Mouse (Mus musculus) megakaryocyte-erythroid progenitor cell, adult 5-6 weeks (primary cell): ENCODE measurements around the gene Mlh3. TPM values are rescaled to one million over a fixed set of nuclear protein-coding genes. Genes with fewer than 3 reads are reported as not detected.
"Not testable (repeated sequence)": the region's sequence is repeated elsewhere in the genome, so short reads cannot be mapped to it uniquely, and the experiment has no call there.

Experiments
- ATAC-seq: replicated peaks from 2 replicates; pipeline ENCODE4 v1.8.0; 2016; ENCODE audit warnings: mild to moderate bottlenecking, inconsistent platforms; ENCODE audit not compliant: severe bottlenecking, poor library complexity, low FRiP score, low TSS enrichment
- total RNA-seq, 2 experiments: library from RNA; stranded (forward) in 1 of 2; stranded (reverse) in 1 of 2; fragments of 200-1000, 215-1000 nt in 1 of 2; fragments of >200 nt in 1 of 2; fragmentation: Nextera tagmentation in 1 of 2; gene quantifications; 2 replicates each; pipeline ENCODE4 v1.2.3; 2014 to 2017

Mlh3 gene
- total RNA-seq, 2 experiments from 2014 or later: 6.8 to 11.1 TPM

DNA sequence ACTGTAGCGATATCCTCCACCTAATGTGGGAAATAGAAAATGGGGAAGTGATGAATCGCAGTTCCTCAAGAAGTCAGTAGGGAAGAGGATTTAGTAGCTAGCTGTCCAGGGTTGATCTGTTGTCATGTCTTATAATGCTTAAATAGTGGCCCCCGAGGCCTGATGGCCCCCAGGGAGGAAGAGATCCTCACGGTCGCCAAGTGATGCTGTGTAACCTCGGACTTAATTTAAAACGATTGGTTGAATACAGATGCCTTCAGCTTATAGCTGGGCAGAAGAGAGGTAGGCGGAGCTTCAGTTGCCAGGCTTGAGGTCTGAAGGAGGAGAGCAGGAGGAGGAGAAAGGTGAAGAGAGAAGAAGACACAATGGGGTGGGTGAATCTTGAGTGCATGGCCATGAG lies 13.9 kb upstream of the Mlh3 start:
- no peak for ATAC-seq

GRCm38 (mm10) chr12:85281756-85282155 lies 11.4 kb upstream of the Mlh3 start:
- not testable (repeated sequence) for ATAC-seq

- ATAC-seq: peak; percentile 86
Observed at GRCm38 (mm10) chr12:85280845-85281651, 10.6 kb upstream of the Mlh3 start.

GRCm38 (mm10) chr12:85280105-85280844 lies 9.9 kb upstream of the Mlh3 start:
- peak; percentile 85 for ATAC-seq

DNA sequence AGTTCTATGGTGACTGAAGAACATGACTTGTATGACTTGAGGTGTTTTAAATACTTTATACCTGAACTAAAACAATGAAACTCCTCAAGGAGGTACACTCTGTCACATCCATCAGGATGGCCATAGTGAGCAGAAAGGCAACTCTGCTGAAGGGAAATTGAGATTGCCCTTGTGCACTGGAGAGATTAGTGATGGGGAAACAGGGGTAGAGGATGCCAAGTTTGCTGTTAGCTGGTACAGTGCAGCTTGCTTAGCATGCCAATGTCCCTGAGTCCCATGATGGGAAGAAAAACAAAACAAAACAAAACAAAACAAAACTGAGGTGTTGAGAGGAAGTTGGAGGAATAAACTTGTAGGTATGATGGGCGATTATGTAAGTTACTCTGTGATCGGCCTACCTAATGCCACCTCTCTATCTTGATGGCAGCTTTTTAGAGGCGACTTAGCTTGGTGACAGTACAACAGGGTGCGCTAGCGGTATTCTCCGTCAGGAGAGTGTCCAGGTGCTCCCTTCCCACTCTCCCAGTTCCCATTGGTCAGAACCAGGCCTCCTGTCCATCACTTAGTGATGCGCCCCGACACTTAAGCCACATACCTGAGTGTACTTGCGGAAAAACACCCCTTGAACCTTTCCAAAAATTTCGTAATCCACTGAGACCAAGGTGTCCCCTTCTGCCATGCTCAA lies 9.1 kb upstream of the Mlh3 start:
- ATAC-seq: peak; percentile 57

GRCm38 (mm10) chr12:85278919-85279318 lies 8.5 kb upstream of the Mlh3 start:
- peak; percentile 72 for ATAC-seq

- ATAC-seq: no peak
Observed at GRCm38 (mm10) chr12:85276273-85276672, 5.9 kb upstream of the Mlh3 start.

DNA sequence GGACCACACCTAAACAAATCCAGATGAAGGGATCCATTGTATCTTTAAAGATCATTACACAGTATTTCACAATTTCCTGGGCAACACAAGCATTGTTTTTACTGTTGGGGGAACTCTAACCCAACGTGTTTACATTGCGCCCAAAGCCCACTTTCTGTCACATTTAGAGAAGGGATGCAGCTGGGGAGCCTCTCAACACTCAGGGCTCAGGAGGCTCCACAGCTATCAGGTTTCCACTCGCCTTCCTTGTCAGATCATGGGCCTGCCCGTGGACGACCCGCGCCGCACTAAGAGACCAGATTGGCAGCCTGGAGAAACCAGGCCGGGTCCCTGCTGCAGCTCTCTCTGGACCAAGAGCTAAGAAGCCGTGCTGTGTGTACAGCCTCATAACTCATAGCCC lies 3.1 kb upstream of the Mlh3 start:
- no peak for ATAC-seq

DNA sequence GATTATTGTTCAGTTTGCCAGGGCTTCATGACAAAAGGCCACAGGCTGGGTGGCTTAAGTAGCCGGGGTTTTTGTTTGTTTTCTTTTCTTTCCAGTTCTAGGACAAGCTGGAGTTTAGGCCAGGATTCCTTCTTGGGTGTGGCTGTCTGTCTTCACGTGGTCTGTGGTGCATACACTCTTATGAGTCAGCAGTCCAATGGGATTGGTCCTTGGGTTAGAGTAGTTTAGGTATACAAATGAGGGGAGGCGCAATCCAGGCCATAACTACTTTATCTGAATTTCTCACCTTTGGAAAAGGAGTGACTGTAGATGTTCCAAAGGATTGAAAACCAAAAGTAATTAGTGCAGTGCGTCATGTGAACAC lies 1.4 kb upstream of the Mlh3 start:
- ATAC-seq: no peak

GRCm38 (mm10) chr12:85271132-85271842 lies 888 bp upstream of the Mlh3 start:
- no peak for ATAC-seq

- no peak for ATAC-seq
Observed at GRCm38 (mm10) chr12:85269821-85270220, 578 bp downstream of the Mlh3 start.

DNA sequence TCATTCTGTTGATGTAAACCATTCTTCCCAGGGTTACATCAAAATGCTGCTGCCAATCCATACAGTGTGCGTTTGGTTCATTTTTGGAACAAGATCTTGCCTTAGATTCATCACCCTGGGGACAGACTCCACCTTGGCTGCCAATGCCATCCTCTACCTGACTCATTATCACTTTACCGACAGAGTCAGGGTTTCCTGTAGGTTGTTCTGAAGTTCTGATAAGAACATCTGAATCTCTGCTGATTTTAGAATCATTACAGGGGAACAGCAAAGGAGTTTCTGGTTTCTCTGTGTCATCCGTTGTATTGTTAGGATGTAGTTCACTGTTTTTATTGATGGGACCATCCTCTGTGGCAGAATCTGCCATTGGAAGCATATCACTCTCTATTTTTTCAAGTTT lies 4.2 kb downstream of the Mlh3 start:
- no peak for ATAC-seq

GRCm38 (mm10) chr12:85264940-85265339 lies 5.5 kb downstream of the Mlh3 start:
- no peak for ATAC-seq

- peak; percentile 55; the same call in 1 of the 2 replicates for ATAC-seq
Observed at GRCm38 (mm10) chr12:85264531-85264930, 5.9 kb downstream of the Mlh3 start.

GRCm38 (mm10) chr12:85263190-85263589 lies 7.2 kb downstream of the Mlh3 start:
- no peak for ATAC-seq

DNA sequence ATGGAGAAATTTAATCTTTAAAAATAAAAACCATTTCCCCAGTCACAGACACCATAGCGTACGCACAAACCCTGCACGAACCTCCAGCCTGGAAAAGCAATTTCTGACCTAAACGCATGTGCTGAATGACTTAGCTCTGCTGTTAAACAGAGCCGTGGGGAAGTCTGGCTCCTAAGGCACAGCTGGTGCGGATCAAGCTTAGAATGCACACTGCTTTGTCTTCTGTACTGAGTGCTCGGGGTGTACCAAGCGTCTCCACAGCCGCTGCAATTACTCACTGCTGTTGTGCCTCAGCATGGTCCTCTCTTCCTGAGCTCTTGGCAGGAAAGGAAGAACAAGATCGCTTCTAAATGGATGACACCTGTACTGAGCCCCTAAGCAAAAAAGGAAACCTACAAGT lies 7.9 kb downstream of the Mlh3 start:
- no peak for ATAC-seq

GRCm38 (mm10) chr12:85257008-85257639 lies 13.3 kb downstream of the Mlh3 start:
- no peak for ATAC-seq

DNA sequence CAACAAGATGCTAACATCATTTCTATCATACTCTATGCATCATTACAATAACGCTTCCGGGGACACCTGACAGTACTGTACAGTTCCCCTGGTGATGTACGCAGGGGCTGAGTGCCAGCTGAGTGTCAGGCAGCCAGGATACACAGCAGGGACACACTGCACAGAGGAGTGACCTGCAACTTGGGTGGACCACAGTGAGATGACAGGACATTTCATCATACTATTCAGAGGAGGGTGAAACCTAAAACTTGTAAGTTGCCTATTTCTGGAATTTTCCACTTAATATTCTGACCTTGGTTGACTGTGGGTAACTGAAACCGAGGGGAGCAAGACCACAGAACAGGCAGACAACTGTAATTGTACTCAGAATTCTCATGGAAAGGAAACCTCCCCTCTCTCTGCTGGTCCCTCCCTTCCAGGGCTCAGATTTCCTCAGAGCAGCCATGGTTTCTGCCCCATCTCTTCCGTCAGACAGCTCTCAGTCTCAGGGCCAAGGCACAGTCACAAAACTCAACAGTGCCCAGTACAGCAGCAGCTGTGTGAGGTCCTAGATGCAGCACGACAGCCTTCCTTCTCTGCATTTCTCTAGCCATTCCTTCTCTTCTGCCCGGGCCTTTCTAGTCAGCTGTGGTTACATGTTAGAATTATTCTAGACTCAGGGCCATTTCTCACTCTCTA lies 14.2 kb downstream of the Mlh3 start:
- no peak for ATAC-seq

DNA sequence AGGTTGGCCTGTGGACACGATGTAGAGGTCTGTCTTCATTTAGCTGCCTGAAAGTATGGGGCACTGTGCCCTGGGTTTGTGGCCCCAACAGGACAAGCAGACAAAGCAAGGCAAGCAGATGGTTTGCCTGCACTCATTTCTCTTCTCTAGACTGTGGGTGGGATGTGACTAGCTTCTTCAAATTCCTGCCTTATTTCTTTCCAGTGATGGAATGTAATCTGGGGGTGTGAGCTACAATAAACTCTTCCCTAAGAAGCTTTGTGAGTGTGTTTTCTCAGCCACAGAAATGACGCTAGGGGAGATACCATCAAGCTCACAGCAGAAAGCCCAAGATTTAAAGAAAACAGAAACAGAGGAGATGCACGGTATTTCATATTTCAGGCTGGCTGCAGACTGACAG lies 18.3 kb downstream of the Mlh3 start:
- ATAC-seq: no peak
